Mouse (Mus musculus) MEL (cell line): ENCODE measurements at regions not wholly inside any gene's neighbourhood (a gene's known extent, or its start where the extent isn't known, plus 50 kb on each side); places are given as distances from the start of the nearest gene placed in this dataset.

ENCODE experiments used
- BHLHE40 ChIP-seq: IDR thresholded peaks from 2 replicates; pipeline ENCODE4 v1.6.1; 2012; ENCODE audit warnings: low read depth, mild to moderate bottlenecking, inconsistent platforms, low read length, improper control_type of control experiment, borderline replicate concordance
- CTCF ChIP-seq, 3 experiments: IDR thresholded peaks in 2 of 3; conservative IDR thresholded peaks in 1 of 3; 2 replicates each; pipeline ENCODE4 v1.5.1; 2011 to 2012; ENCODE audit warnings: low read length in 3 of 3, low read depth in 2 of 3, mild to moderate bottlenecking in 2 of 3, improper control_type of control experiment in 1 of 3, inconsistent platforms in 1 of 3, mixed read lengths in 1 of 3, moderate library complexity in 1 of 3; ENCODE audit not compliant: control insufficient read depth in 1 of 3, insufficient read depth in 1 of 3, poor library complexity in 1 of 3, severe bottlenecking in 1 of 3
- GATA1 ChIP-seq: IDR thresholded peaks from 2 replicates; pipeline ENCODE4 v1.6.1; 2011; ENCODE audit warnings: low read depth, low read length, improper control_type of control experiment
- KAT2A ChIP-seq: conservative IDR thresholded peaks from 2 replicates; pipeline ENCODE4 v1.6.1; 2012; ENCODE audit warnings: low read depth, low read length, improper control_type of control experiment, inconsistent platforms
- MYB ChIP-seq: IDR thresholded peaks from 2 replicates; pipeline ENCODE4 v1.6.1; 2011; ENCODE audit warnings: mild to moderate bottlenecking, low read depth, low read length, improper control_type of control experiment
- POLR2A ChIP-seq, 2 experiments: IDR thresholded peaks; 2 replicates each; pipeline ENCODE4 v1.6.1; 2011 to 2012; ENCODE audit warnings: low read length in 2 of 2, mild to moderate bottlenecking in 2 of 2, control low read depth in 1 of 2, improper control_type of control experiment in 1 of 2, low read depth in 1 of 2, moderate library complexity in 1 of 2; ENCODE audit not compliant: control insufficient read depth in 1 of 2, insufficient read depth in 1 of 2, poor library complexity in 1 of 2
- TBP ChIP-seq: IDR thresholded peaks from 2 replicates; pipeline ENCODE4 v1.8.0; 2011; ENCODE audit warnings: low read depth, low read length, improper control_type of control experiment
- UBTF ChIP-seq: IDR thresholded peaks from 2 replicates; pipeline ENCODE4 v1.6.1; 2012; ENCODE audit warnings: low read depth, mild to moderate bottlenecking, inconsistent platforms, low read length, improper control_type of control experiment, moderate library complexity, borderline replicate concordance; ENCODE audit not compliant: insufficient read depth

DNA sequence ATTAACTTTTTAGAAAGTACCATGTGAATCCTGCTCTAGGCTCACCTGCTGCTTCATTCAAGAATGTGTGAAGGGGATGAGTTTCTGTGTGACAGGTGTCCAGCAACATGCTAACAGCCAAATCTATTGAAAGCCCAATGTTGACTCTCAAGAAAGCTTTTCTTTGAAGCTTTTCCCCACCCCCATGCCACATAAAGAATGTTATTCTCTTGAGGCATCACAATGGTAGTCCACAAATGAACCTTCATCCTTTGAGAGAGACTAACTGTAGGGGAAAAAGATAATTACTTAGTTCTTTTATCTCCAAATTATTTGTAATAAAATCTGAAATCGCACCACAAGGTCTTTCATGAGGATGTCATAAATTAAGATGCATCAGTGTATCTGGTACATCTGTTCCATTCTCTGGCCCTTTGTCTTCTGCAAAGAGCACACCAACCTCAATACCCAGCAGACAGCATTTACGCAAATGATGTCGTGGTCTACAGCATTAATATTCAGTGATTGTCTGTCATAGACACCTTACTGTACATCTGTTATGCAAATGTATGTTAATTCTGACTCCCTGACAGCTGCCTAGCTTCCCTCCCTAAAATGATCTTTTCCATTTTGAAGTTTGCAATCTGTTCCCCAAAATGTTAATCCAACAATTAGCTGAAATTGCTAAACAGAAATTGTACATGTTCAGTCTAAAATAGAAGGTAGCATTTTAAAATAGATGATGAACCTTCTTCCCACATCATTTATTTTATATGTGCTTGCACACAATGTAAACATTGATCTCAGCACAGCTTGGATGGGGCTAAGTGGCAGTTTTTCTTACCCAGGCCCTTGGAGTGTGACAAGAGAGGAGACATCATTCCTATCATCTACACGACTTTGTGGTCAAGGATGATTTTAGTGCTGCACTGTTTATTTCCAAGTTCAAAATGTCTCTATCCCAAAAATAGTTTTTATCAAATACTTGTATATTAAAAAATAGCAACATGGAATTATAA lies 455.7 kb downstream of the Gm16223 start:
- TF ChIP-seq UBTF (no peak), TBP (no peak), POLR2A (IDR thresholded peaks at IDR 0.05; ENCODE audit: control insufficient read depth in 1 of 2, insufficient read depth in 1 of 2, low read depth in 1 of 2, low read length in 2 of 2, poor library complexity in 1 of 2) (no peak), GATA1 (no peak), MYB (no peak), CTCF (IDR thresholded peaks at IDR 0.05 in 2 of 3, conservative IDR thresholded peaks at IDR 0.05 in 1 of 3; ENCODE audit: control insufficient read depth in 1 of 3, insufficient read depth in 1 of 3, low read depth in 2 of 3, low read length in 3 of 3, poor library complexity in 1 of 3, severe bottlenecking in 1 of 3) (no peak), BHLHE40 (no peak), KAT2A (no peak)
